ENCODE assay signal across 19 mouse cellular contexts in genomic region chr12:80842609-80843008, GRCm38 (mm10). TPM values are rescaled to one million over a fixed set of nuclear protein-coding genes. Genes with fewer than 3 reads are reported as not detected.
DNase-seq lines count a peak whose midpoint lies in the region; ATAC-seq and TF ChIP-seq lines count a peak whose summit lies in the region.
"Had no signal": no experiment of that assay in that cellular context is flagged by ENCODE, and none has a peak within 500 bp of the region (broad histone marks: within the 10 kb centered on the region; RNA-seq: fewer than 3 reads in every experiment).

No protein-coding gene starts in this region.

- H3K79me2 ChIP-seq in heart, adult 2 months (replicated peaks; ENCODE audit: control insufficient read depth, insufficient read depth, low read length) = peaks cover 21% of the 10 kb centered on the region

- TF ChIP-seq CTCF in heart, adult 2 months (IDR thresholded peaks at IDR 0.05) = no peak

- H3K9ac ChIP-seq in heart, adult 2 months (ENCODE audit: low read depth, low read length) = no peak overlapping the region
- H3K9ac ChIP-seq in lung, embryonic 15.5 days = no peak overlapping the region
- no peak overlapping the region for H3K9ac ChIP-seq in midbrain, embryonic 11.5 days (ENCODE audit: low read length)
- H3K9ac ChIP-seq in midbrain, embryonic 13.5 days (replicated peaks) = no peak overlapping the region
- H3K9ac ChIP-seq: embryonic facial prominence, embryonic 12.5 days; embryonic facial prominence, embryonic 15.5 days; forebrain, postnatal 0 days; heart, embryonic 13.5 days; hindbrain, embryonic 12.5 days; hindbrain, embryonic 15.5 days had no signal

- no peak overlapping the region for H3K4me2 ChIP-seq in lung, embryonic 15.5 days
- no peak overlapping the region for H3K4me2 ChIP-seq in midbrain, embryonic 11.5 days
- H3K4me2 ChIP-seq in midbrain, embryonic 13.5 days (replicated peaks) = no peak overlapping the region
- H3K4me2 ChIP-seq: embryonic facial prominence, embryonic 12.5 days; embryonic facial prominence, embryonic 15.5 days; heart, embryonic 13.5 days; hindbrain, embryonic 12.5 days; hindbrain, embryonic 15.5 days had no signal

- 74% methylated on average over 1 of the region's 1 CpGs for WGBS in heart, adult 2 months
- WGBS in lung, embryonic 15.5 days = 96% methylated on average over 1 of the region's 1 CpGs
- WGBS in midbrain, embryonic 11.5 days = 94% methylated on average over 1 of the region's 1 CpGs
- WGBS in midbrain, embryonic 13.5 days = 95% methylated on average over 1 of the region's 1 CpGs

- no peak for TF ChIP-seq EP300 in heart, adult 2 months (IDR thresholded peaks at IDR 0.05; ENCODE audit: insufficient read depth, low read depth, low read length)

- ATAC-seq in lung, embryonic 15.5 days (ENCODE audit: borderline replicate concordance, extremely low read depth, low FRiP score, low TSS enrichment) = no peak
- no peak for ATAC-seq in midbrain, embryonic 11.5 days (ENCODE audit: low FRiP score)
- ATAC-seq in midbrain, embryonic 13.5 days = no peak
- ATAC-seq: CD4-positive, CD25-positive, alpha-beta regulatory T cell, adult 4 months; forebrain, embryonic 14.5 days; forebrain, postnatal 0 days had no signal

- no peak for DNase-seq in heart, adult 2 months
- no peak for DNase-seq in heart, postnatal 14 days
- DNase-seq in lung, postnatal 25 days (ENCODE audit: low spot score) = no peak
- peak; percentile 61 for DNase-seq in midbrain, embryonic 11.5 days (ENCODE audit: low spot score, missing footprints)
- DNase-seq: cerebellum, adult 11 months; cerebellum, adult 2 months; cerebellum, adult 9-11 months; cerebellum, postnatal 25 days; forebrain, postnatal 0 days; gastrocnemius, postnatal 25 days had no signal

- intact Hi-C loops in heart, adult 2 months (cut with DNase I) = no loop called here
- intact Hi-C loops in heart, postnatal 14 days (cut with DNase I) = no loop called here

- H3K4me3 ChIP-seq in heart, adult 2 months = no peak overlapping the region
- H3K4me3 ChIP-seq in lung, embryonic 15.5 days = no peak overlapping the region
- H3K4me3 ChIP-seq in midbrain, embryonic 11.5 days (ENCODE audit: low read depth, low read length) = no peak overlapping the region
- H3K4me3 ChIP-seq in midbrain, embryonic 13.5 days (replicated peaks) = no peak overlapping the region
- H3K4me3 ChIP-seq: embryonic facial prominence, embryonic 12.5 days; embryonic facial prominence, embryonic 15.5 days; heart, embryonic 13.5 days; hindbrain, embryonic 12.5 days; hindbrain, embryonic 15.5 days had no signal

- no peaks in the 10 kb centered on the region for H3K27me3 ChIP-seq in heart, adult 2 months (ENCODE audit: control insufficient read depth, insufficient read depth, low read length)
- no peaks in the 10 kb centered on the region for H3K27me3 ChIP-seq in lung, embryonic 15.5 days
- H3K27me3 ChIP-seq in midbrain, embryonic 11.5 days (ENCODE audit: control insufficient read depth, insufficient read depth, low read length) = no peaks in the 10 kb centered on the region
- no peaks in the 10 kb centered on the region for H3K27me3 ChIP-seq in midbrain, embryonic 13.5 days
- H3K27me3 ChIP-seq: embryonic facial prominence, embryonic 12.5 days; embryonic facial prominence, embryonic 15.5 days; heart, embryonic 13.5 days; hindbrain, embryonic 12.5 days; hindbrain, embryonic 15.5 days had no signal

- peaks cover 44% of the 10 kb centered on the region for H3K4me1 ChIP-seq in heart, adult 2 months (ENCODE audit: control insufficient read depth, insufficient read depth, low read length)
- peaks cover 66% of the 10 kb centered on the region for H3K4me1 ChIP-seq in lung, embryonic 15.5 days
- H3K4me1 ChIP-seq in midbrain, embryonic 11.5 days (ENCODE audit: control insufficient read depth, insufficient read depth, low read length) = peaks cover 8% of the 10 kb centered on the region; the same call in 1 of the 2 replicates
- H3K4me1 ChIP-seq in midbrain, embryonic 13.5 days (replicated peaks) = peaks cover 16% of the 10 kb centered on the region

- no peaks in the 10 kb centered on the region for H3K9me3 ChIP-seq in lung, embryonic 15.5 days
- H3K9me3 ChIP-seq in midbrain, embryonic 11.5 days (ENCODE audit: control insufficient read depth, low read length) = no peaks in the 10 kb centered on the region
- H3K9me3 ChIP-seq in midbrain, embryonic 13.5 days = no peaks in the 10 kb centered on the region
- H3K9me3 ChIP-seq: embryonic facial prominence, embryonic 12.5 days; embryonic facial prominence, embryonic 15.5 days; heart, embryonic 13.5 days; hindbrain, embryonic 12.5 days; hindbrain, embryonic 15.5 days had no signal

- H3K36me3 ChIP-seq in heart, adult 2 months (ENCODE audit: control insufficient read depth, insufficient read depth, low read length) = peaks cover 81% of the 10 kb centered on the region
- H3K36me3 ChIP-seq in lung, embryonic 15.5 days = no peaks in the 10 kb centered on the region
- no peaks in the 10 kb centered on the region for H3K36me3 ChIP-seq in midbrain, embryonic 11.5 days (ENCODE audit: control insufficient read depth, insufficient read depth, low read length)
- no peaks in the 10 kb centered on the region for H3K36me3 ChIP-seq in midbrain, embryonic 13.5 days
- H3K36me3 ChIP-seq: embryonic facial prominence, embryonic 12.5 days; embryonic facial prominence, embryonic 15.5 days; heart, embryonic 13.5 days; hindbrain, embryonic 12.5 days; hindbrain, embryonic 15.5 days had no signal

- TF ChIP-seq POLR2A in heart, adult 2 months (IDR thresholded peaks at IDR 0.05; ENCODE audit: insufficient read depth, low read depth, low read length) = no peak

- peak overlapping the region; percentile 69 for H3K27ac ChIP-seq in heart, adult 2 months
- H3K27ac ChIP-seq in lung, embryonic 15.5 days = peak overlapping the region; percentile 89
- no peak overlapping the region for H3K27ac ChIP-seq in midbrain, embryonic 11.5 days (ENCODE audit: low read depth, low read length)
- no peak overlapping the region for H3K27ac ChIP-seq in midbrain, embryonic 13.5 days
- H3K27ac ChIP-seq: embryonic facial prominence, embryonic 12.5 days; embryonic facial prominence, embryonic 15.5 days; hindbrain, embryonic 15.5 days had no signal

RNA-seq across cellular contexts. Expression of gene Susd6, which starts 52.3 kb away (rescaled TPM):
- total RNA-seq in heart, adult 2 months (2021) = 10 to 100 TPM; 67.4 to 78.6 TPM
- 50.1 and 75.8 TPM in 2 replicates for polyA plus RNA-seq in heart, adult 2 months (2012; rRNA removed)
- total RNA-seq in heart, postnatal 14 days (2021) = 10 to 100 TPM; 63.4 to 66.2 TPM
- polyA plus RNA-seq in lung, embryonic 15.5 days (2015; fragmentation: Nextera tagmentation; extraction: Ambion mirVana) = 17.3 and 17.4 TPM in 2 replicates
- polyA plus RNA-seq in midbrain, embryonic 11.5 days (2014; fragmentation: Nextera tagmentation; extraction: Ambion mirVana) = 18.4 and 19.0 TPM in 2 replicates
- 13.0 and 14.5 TPM in 2 replicates for polyA plus RNA-seq in midbrain, embryonic 13.5 days (2015; fragmentation: Nextera tagmentation; extraction: Ambion mirVana)

Comparison
In these comparisons a context has a peak if more than half of its experiments do, and no peak if none do; other contexts are left out.
1. H3K27ac ChIP-seq: peak in heart, adult 2 months (single experiment) and lung, embryonic 15.5 days (single experiment); none in midbrain, embryonic 11.5 days (single experiment) and midbrain, embryonic 13.5 days (single experiment).